Mouse (Mus musculus): ENCODE data around the gene Lef1.

DNA sequence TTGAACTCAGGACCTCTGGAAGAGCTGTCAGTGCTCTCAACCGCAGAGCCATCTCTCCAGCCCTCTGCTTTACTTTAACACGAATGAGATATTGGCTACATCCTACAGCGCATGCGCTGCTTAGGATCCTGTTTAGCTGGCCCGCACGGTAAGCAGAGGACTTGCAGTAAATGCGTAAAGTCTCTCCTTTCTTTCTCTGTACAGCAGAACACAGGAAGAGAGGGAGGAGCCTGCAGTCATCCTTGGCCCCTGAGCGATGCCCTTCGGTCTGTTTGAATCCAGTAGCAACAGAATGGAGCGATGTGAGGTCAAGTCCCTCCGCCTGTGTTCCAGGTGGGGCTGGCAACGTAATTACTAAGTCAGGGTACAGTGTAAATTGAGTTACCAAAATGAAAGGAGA, 16.5 kb upstream of the Lef1 start:
- TF ChIP-seq POLR2A (IDR thresholded peaks at IDR 0.05; ENCODE audit: control insufficient read depth in 1 of 2, insufficient read depth in 1 of 2, low read depth in 1 of 2, low read length in 2 of 2, poor library complexity in 1 of 2) (no peak), MAX (IDR thresholded peaks at IDR 0.05; ENCODE audit: low read length) (no peak), MXI1 (IDR thresholded peaks at IDR 0.05; ENCODE audit: low read depth, low read length) (no peak), NELFE (IDR thresholded peaks at IDR 0.05; ENCODE audit: low read depth, low read length) (no peak), SIN3A (IDR thresholded peaks at IDR 0.05; ENCODE audit: low read length) (no peak), HCFC1 (IDR thresholded peaks at IDR 0.05; ENCODE audit: low read depth, low read length) (no peak), CTCF (IDR thresholded peaks at IDR 0.05 in 2 of 3, conservative IDR thresholded peaks at IDR 0.05 in 1 of 3; ENCODE audit: control insufficient read depth in 1 of 3, insufficient read depth in 1 of 3, low read depth in 2 of 3, low read length in 3 of 3, poor library complexity in 1 of 3, severe bottlenecking in 1 of 3) (no peak), ZMIZ1 (IDR thresholded peaks at IDR 0.05; ENCODE audit: low read depth, low read length) (no peak), ZKSCAN1 (IDR thresholded peaks at IDR 0.05; ENCODE audit: low read depth, low read length) (no peak), TAL1 (IDR thresholded peaks at IDR 0.05; ENCODE audit: low read length) (no peak)

Measured in MEL (cell line).